Mouse (Mus musculus) WW6 (cell line): Measurements from ENCODE around the gene Nr2f1.

Experiments used
- DNase-seq: peaks from one replicate; pipeline ENCODE4 v3.0.0-alpha.2; 2013; ENCODE audit warnings: low read depth, low spot score

The Nr2f1 gene

GRCm38 (mm10) chr13:78200407-78200806 lies 850 bp upstream of the Nr2f1 start:
- DNase-seq, result no peak

DNA sequence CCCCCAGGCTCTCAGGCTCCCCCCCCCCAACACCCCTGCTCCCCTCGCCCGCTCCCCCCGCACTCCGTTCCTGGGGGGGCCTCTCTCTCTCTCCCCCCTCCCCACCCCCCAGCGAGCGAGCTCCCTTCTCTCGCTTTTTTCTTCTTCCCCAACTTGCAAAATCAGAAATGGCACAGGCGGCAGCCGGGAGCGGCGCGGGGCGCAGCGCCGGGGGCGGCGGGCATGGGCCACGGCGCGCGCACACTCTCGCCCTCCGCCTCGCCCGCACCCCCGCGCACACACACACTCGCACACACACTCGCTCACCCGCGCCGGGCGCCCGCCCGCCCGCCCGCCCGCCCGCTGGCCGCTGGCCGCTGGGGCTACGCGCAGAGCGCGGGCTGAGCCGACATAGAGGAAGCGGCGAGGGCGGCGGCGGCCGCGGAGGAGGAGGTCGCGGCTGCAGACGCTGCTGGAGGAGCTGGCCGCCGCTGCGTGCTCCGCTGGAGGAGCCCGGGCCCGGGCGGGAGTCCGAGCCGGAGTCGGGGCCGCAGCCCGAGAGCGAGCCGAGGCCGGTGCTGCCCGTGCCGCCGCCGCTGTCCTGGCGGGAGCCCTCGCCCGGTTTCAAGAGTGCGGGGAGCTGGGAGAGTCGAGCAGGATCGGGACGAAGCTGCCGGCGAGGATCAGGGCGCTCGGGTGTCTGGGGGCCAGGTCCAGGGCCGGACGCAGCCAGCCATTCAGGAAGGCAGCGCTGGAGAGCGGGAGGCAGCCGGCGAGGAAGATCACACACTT lies 501 bp downstream of the Nr2f1 start:
- DNase-seq, result no peak

GRCm38 (mm10) chr13:78198391-78198870 lies 1.1 kb downstream of the Nr2f1 start:
- no peak for DNase-seq

GRCm38 (mm10) chr13:78197819-78198390 lies 1.7 kb downstream of the Nr2f1 start:
- no peak for DNase-seq

DNA sequence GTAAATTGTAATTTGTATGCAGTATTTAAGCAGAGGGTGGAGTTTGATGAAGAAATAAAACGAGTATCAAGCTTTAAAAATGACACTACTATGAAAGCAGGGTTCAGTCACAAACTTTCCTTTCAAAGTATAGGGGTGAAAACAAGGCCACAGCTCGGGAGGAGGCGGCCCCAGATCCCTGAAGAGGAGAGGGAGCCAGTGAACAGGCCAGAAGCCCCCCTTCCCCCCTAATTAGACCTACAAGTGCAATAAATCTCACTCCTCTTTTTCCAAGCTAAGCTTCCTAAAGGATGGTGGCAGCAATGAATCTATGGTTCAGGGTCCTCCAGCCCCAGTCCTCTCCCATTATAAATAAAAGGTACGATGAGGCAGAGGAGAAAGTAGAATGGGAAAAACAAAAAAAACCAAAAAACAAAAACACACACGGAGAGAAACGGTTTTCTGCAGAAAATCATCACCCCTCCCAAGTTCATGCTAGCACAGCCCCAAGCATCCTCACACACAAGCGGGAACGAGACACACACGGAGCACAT lies 2.2 kb downstream of the Nr2f1 start:
- DNase-seq, result no peak

DNA sequence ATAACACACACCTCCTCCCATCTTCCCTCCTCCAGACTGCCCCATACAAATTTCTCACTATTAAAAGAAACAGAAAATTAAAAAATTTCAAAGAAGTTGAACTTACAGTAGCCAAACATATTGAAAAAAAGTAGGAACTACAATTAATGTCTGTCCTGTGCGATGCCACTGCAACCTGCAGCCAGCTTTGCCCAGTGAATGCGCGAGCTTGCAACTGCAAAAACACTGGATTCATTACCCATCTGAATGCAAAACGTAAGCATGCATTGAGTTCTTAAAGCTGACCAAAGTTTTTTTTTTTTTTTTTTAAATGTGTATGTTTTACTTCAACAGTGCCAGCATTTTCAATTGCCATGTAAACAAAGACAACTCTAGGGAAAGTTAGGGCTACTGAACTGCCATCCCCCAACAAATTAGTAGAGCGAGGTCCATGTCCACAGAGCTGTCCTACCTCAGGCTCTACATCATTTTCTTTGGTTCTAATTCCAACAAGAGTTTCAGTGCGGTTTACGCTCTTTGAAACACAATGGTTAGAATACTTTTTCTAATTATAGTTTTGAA lies 3.2 kb downstream of the Nr2f1 start:
- no peak for DNase-seq

DNA sequence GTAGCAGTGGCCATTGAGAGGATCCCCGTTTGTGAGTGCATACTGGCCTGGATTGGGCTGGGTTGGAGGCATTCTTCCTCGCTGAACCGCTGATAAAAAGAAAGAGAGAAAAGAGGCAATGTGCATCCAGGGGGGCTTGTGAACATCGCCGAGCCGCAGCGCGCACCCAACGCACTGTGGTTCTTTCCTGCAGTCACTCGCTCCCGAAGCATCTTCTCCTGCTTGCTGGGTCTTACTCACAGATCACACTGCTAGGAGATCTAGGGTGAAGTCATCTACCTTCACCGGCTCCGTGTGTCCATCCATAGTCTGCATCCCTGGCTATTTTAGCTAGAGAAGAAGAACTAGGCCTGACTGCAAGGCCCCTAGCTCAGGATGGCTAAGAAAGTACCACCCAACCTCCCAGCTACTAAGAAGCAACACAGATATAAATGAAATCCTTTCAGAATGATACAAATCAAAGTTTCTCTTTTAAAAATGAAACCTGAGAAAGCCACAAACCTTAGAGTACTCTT lies 3.9 kb downstream of the Nr2f1 start:
- no peak for DNase-seq

- no peak for DNase-seq
Observed at GRCm38 (mm10) chr13:78194850-78195600, 4.5 kb downstream of the Nr2f1 start.

DNA sequence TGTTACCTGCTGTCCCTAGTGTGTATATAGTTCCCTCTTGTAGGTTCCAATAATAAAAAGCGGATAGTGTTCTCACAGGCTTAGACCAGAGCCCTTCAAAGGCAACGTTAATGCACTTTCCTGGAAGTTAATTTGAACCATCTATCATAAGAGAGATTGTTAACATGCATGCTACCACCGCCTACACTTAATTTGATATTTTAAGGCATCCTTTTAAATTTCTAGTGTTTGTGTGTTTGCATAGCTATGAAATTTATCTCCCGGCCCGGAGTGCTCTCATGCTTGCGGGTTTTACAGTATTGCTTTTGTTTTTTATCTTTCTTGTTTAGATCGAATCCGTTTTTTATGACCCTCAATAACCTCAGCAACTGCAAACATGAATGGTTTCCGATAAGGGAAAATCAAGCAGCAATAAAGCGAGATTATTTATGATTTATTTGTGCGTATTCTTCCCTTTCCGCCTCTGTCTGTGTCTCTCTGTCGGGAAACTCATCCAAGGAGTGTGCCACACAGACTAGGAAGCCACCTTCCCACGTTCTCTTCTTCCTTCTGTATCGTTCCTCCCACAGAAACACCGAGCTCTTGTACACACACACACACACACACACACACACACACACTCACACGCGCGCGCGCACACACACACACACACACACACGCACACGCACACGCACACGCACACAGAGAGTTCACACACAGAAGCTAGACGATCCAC lies 5.3 kb downstream of the Nr2f1 start:
- DNase-seq, result no peak

GRCm38 (mm10) chr13:78193211-78193610 lies 6.3 kb downstream of the Nr2f1 start:
- DNase-seq, result no peak

- no peak for DNase-seq
Observed at GRCm38 (mm10) chr13:78189586-78189985, 10.0 kb downstream of the Nr2f1 start.

- DNase-seq, result no peak
Observed at GRCm38 (mm10) chr13:78187833-78188232, 11.7 kb downstream of the Nr2f1 start.

GRCm38 (mm10) chr13:78186340-78186946 lies 13.1 kb downstream of the Nr2f1 start:
- DNase-seq, result no peak

GRCm38 (mm10) chr13:78184786-78185466 lies 14.6 kb downstream of the Nr2f1 start:
- no peak for DNase-seq

- no peak for DNase-seq
Observed at GRCm38 (mm10) chr13:78183986-78184385, 15.6 kb downstream of the Nr2f1 start.

- DNase-seq, result no peak
Observed at GRCm38 (mm10) chr13:78183004-78183403, 16.6 kb downstream of the Nr2f1 start.

DNA sequence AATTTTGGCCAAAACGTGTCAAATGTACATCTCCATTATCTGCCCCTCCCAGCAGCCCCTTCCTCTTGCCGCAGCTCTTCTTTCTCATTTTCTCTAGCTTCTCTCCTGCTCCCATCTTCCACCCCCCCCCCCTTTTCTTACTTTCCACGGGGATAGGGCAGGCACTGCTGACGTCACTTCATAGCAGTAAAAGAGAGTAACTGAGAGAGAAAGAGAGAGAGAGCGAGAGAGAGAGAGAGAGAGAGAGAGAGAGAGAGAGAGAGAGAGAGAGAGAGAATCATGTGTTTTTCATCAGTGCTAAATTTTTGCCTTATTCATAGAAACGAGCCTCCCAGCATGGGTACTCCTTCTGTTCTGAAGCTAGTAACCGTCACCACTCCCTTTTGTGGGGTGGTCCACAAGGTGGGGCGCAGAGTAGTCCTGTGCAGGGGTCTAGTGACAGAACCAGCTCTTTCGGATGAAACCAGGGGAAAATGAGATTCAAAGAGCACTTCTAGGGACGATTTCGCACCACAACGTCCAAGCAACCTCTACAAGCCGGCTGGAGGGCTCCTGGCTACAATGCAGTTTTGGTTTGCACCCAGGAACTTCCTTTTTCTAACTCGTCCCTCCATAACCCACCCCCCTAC lies 17.5 kb downstream of the Nr2f1 start:
- no peak for DNase-seq

DNA sequence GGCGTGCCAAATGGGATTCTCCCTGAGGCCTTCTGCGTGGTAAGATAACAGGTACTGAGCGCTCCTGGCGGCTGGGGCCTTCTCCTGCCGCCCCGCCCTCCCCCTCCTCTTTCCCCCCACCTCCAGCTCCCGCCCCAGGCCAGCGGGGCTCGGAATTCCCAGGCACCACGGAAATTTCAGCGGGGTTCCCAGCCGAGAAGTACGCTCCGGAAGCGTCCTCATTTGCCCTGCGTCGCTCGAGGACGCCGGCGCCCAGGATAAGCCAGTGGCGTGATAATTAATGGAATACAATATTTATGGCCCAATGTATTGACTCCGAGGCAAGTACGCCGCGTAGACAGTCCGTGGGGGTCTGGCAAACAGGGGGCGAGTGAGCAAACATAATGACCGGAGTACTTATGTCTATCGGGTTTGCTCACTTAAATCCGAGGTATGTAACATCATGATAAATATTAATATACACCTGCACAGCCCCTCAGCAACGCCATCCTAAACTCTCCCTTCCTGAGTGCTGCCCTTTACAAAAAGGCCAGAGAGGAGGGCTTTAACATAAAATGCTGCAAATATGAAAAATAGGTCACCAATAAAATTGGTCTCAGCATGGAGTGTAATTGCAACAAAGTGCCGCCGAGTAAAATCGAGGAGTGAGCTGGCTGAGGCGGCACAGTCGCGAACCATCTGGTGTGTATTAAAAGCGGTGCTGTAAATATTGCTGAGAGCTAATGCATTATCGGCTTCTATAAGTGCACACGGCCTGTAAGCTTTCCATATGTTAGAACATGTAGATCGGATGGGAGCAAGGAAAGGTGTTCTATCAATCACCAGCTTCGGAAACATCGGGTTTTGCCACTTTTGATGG lies 18.3 kb downstream of the Nr2f1 start:
- DNase-seq, result no peak

DNA sequence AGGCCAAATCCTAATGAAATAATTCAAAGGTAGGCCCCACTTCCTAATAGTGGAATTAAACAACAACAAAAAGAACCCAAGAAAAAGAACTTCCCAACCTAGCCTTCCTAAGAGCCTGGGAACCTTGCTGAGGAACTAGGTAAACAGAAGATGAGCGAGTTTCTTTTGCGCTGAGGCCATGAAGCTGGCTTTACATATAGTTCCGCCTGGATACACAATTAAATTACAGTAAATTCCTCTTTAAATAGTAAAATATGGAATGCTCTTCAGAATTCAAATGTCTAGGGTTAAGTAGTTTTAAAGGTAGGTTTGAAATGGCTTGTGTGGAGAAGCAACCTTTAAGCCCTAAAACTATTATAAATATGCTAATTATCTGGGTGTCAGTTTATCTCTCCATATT lies 19.3 kb downstream of the Nr2f1 start:
- DNase-seq, result no peak
